ENCODE assay signal across 20 mouse cellular contexts in the genomic region with DNA sequence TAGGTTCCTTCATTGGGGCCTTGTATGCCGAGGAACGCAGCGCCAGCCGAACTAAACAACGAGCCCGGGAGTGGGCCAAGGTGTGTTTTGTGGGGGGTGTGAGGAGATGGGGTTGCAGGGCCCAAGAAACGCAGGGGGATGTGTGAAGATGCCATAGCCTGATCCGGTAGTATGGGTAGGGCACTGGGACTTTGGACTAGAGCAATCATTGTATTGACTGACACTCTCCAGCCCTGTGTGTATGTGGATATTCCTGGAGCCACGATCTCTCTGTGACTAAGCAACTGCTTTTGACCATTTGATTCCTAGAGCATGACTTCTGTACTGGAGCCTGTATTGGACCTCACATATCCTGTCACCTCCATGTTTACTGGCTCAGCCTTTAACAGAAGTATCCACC. TPM values are rescaled to one million over a fixed set of nuclear protein-coding genes. Genes with fewer than 3 reads are reported as not detected.
"Had no signal": no experiment of that assay in that cellular context is flagged by ENCODE, and none has a peak within 500 bp of the region (broad histone marks: within the 10 kb centered on the region; RNA-seq: fewer than 3 reads in every experiment).

No protein-coding gene starts in this region.

- H3K4me1 ChIP-seq: midbrain, embryonic 12.5 days; neural tube, embryonic 13.5 days; neural tube, embryonic 15.5 days had no signal

- H3K4me3 ChIP-seq: midbrain, embryonic 12.5 days; myocyte; neural tube, embryonic 13.5 days; neural tube, embryonic 15.5 days had no signal

- H3K27ac ChIP-seq: midbrain, embryonic 12.5 days; neural tube, embryonic 13.5 days; neural tube, embryonic 15.5 days had no signal

- DNase-seq: lung, adult 18-20 months; lung, embryonic 14.5 days; lung, postnatal 10 days; lung, postnatal 4 days; midbrain, embryonic 14.5 days; retina, postnatal 1 day; right cerebral cortex, adult 18-20 months; right cerebral cortex, postnatal 25 days; right cerebral cortex, postnatal 4 days; spleen, adult 18-20 months; thymus, adult 18-20 months; thymus, postnatal 14 days; thymus, postnatal 36 days had no signal

- ATAC-seq: midbrain, embryonic 16.5 days had no signal

- H3K4me2 ChIP-seq: lung, embryonic 14.5 days; midbrain, embryonic 12.5 days; neural tube, embryonic 13.5 days; neural tube, embryonic 15.5 days had no signal

- H3K9ac ChIP-seq: lung, embryonic 14.5 days; midbrain, embryonic 12.5 days; neural tube, embryonic 13.5 days; neural tube, embryonic 15.5 days had no signal

- H3K9me3 ChIP-seq: midbrain, embryonic 12.5 days; neural tube, embryonic 13.5 days; neural tube, embryonic 15.5 days had no signal

- H3K27me3 ChIP-seq: midbrain, embryonic 12.5 days; neural tube, embryonic 13.5 days; neural tube, embryonic 15.5 days had no signal

RNA-seq across cellular contexts. Expression of a gene that starts 30.9 kb away (rescaled TPM):
- total RNA-seq: megakaryocyte, adult 5-6 weeks had no signal
- polyA plus RNA-seq: thymus, postnatal 0 days had no signal
